Mouse (Mus musculus) embryonic facial prominence, embryonic 11.5 days (tissue): Measurements from ENCODE around the gene Dock6. TPM values are rescaled to one million over a fixed set of nuclear protein-coding genes. Genes with fewer than 3 reads are reported as not detected.

Experiments
- microRNA-seq: library from miRNA; unstranded; fragments of <30 nt; microRNA quantifications from one replicate; pipeline ENCODE4, GENCODE M21; 2016; ENCODE audit warnings: borderline number of aligned reads
- polyA plus RNA-seq: library from polyadenylated mRNA; unstranded; fragments of >200 nt; fragmentation: Nextera tagmentation; extraction: Ambion mirVana; gene quantifications from 2 replicates; pipeline ENCODE4 v1.2.1, GENCODE M21; 2014

Dock6 gene
- polyA plus RNA-seq, 1 experiment from 2014 or later, result 15.6 TPM

Small RNA genes lying within 50 kb of the gene (microRNA-seq; reads per million reads assigned to microRNA genes)
- 3.8 reads per million for gene Mir7083

Other genes starting within 250 kb of the Dock6 start
- gene Smarca4, start 236.5 kb downstream of the Dock6 start, polyA plus RNA-seq, result 106 and 119 TPM in 2 replicates
- 14.7 and 15.0 TPM in 2 replicates for gene Ldlr, start 129.2 kb downstream of the Dock6 start, polyA plus RNA-seq
- 126 and 132 TPM in 2 replicates for gene Spc24, start 92.3 kb downstream of the Dock6 start, polyA plus RNA-seq
- 6.1 and 7.6 TPM in 2 replicates for gene Kank2, start 53.9 kb downstream of the Dock6 start, polyA plus RNA-seq
- 0.25 TPM in 1 of 2 replicates, not detected in the other for gene Angptl8, start 17.1 kb downstream of the Dock6 start, polyA plus RNA-seq
- 4.8 and 6.1 TPM in 2 replicates for gene Rab3d, start 65.6 kb upstream of the Dock6 start, polyA plus RNA-seq
- 2.5 and 3.1 TPM in 2 replicates for gene Ccdc159, start 74.8 kb upstream of the Dock6 start, polyA plus RNA-seq
- gene Tmem205, start 74.9 kb upstream of the Dock6 start, polyA plus RNA-seq, result 28.5 and 33.8 TPM in 2 replicates
- gene Plppr2, start 84.4 kb upstream of the Dock6 start, polyA plus RNA-seq, result 6.9 and 9.5 TPM in 2 replicates
- 17.2 and 17.4 TPM in 2 replicates for gene Swsap1, start 103.1 kb upstream of the Dock6 start, polyA plus RNA-seq
- gene Epor, start 110.9 kb upstream of the Dock6 start, polyA plus RNA-seq, result 3.8 and 6.4 TPM in 2 replicates
- 1.0 and 1.3 TPM in 2 replicates for gene Rgl3, start 136.8 kb upstream of the Dock6 start, polyA plus RNA-seq
- 2.6 and 2.9 TPM in 2 replicates for gene Ccdc151, start 150.0 kb upstream of the Dock6 start, polyA plus RNA-seq
- 79.9 and 88.1 TPM in 2 replicates for gene Prkcsh, start 150.2 kb upstream of the Dock6 start, polyA plus RNA-seq
- gene Elavl3, start 199.4 kb upstream of the Dock6 start, polyA plus RNA-seq, result 11.2 and 13.7 TPM in 2 replicates
- gene Gm49318, start 218.6 kb upstream of the Dock6 start, polyA plus RNA-seq, result not detected in 2 replicates
- 5.5 and 7.1 TPM in 2 replicates for gene Zfp653, start 218.7 kb upstream of the Dock6 start, polyA plus RNA-seq
- gene Ecsit, start 232.8 kb upstream of the Dock6 start, polyA plus RNA-seq, result 25.2 and 26.6 TPM in 2 replicates
- gene Cnn1, start 246.6 kb upstream of the Dock6 start, polyA plus RNA-seq, result 1.4 and 4.0 TPM in 2 replicates